Mouse (Mus musculus) heart, postnatal 0 days (tissue): ENCODE results near the gene Erg.

ENCODE experiments used
- CTCF ChIP-seq: IDR thresholded peaks from 2 replicates; pipeline ENCODE4 v1.5.1; 2016; ENCODE audit warnings: antibody characterized with exemption, control low read depth, low read depth
- EP300 ChIP-seq: IDR thresholded peaks from 2 replicates; pipeline ENCODE4 v1.6.1; 2016; ENCODE audit warnings: antibody characterized with exemption, low read depth

DNA sequence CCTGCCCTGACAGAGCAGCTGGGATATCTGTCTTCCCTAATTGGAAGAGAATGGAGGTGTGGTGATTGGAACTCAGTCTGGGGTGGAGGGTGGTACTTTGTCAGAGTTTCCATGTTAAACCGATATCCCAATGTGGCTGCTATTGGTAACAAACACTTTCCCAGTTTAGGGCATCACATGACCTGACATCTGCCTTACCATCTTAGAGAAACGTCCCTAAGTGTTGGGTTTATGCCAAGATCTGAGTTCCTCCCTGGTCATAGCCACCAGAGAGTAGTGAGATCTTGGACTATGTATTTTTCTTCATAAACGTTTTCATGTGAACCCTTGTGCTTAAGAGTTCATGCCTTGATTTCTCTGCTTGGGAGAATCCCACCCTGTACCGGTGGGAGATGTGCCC, 144.4 kb downstream of the Erg start:
- TF ChIP-seq CTCF (no peak), EP300 (no peak)
